Mouse (Mus musculus): ENCODE data around the gene Socs2. TPM values are rescaled to one million over a fixed set of nuclear protein-coding genes. Genes with fewer than 3 reads are reported as not detected.

Gene Socs2
- polyA plus RNA-seq, 1 experiment from 2014 or later = 130 TPM

DNA sequence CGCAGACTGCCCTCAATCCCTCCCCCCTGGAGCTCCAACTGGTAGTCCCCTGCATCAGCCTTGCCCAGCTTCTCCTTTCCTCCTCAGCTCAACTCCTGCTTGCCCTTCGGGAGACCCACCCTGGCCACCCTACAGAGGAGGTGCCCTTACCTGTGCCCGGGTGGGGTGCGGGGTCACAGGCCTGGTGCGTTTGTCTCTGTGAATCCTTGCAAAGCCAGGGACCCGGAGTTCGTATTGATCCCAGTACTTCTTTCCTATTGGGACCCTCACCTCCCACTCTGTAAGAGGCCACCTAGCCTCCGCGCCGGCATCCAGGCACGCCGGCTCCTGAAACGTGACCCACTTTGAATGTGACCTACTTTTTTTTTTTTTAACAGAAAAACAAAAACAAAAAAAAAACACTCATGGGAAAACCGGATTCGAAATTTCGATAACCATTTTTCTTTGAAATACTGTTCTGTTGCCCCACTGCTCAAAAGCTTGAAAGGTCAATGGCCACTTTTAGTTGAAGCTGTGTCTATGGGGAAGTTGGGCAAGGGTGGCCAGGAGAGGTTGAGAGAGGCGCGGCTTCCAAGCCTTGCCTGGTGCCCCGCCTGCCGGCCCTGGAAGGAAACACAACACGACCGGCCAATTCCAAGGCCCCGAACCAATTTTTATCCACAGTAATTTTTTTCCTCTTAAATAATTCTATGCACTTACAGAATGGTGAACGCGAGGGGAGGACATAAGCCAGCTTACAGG is 686 bp upstream of the Socs2 start:
- ATAC-seq (replicated peaks) = no peak; the same call in 1 of the 2 replicates

GRCm38 (mm10) chr10:95416361-95416684 is 657 bp downstream of the Socs2 start:
- H3K4me1 ChIP-seq = peaks cover 19% of the 10 kb centered on the region
- peak overlapping the region; percentile 79 for H3K4me2 ChIP-seq
- H3K9me3 ChIP-seq = no peaks in the 10 kb centered on the region
- peak; percentile 38; the same call in 1 of the 2 replicates for ATAC-seq (replicated peaks)
- peak overlapping the region; percentile 94 for H3K27ac ChIP-seq
- WGBS = 2% methylated on average over 28 of the region's 34 CpGs
- no peaks in the 10 kb centered on the region; the same call in 1 of the 2 replicates for H3K36me3 ChIP-seq (replicated peaks)
- H3K27me3 ChIP-seq (replicated peaks) = no peaks in the 10 kb centered on the region
- H3K9ac ChIP-seq = peak overlapping the region; percentile 94
- H3K4me3 ChIP-seq = peak overlapping the region; percentile 89

More for the DNA sequence above, 686 bp upstream of the Socs2 start:
- peak overlapping the region; percentile 79 for H3K4me2 ChIP-seq
- H3K27ac ChIP-seq = peak overlapping the region; percentile 94
- WGBS = under 1% methylated on average over 25 of the region's 25 CpGs
- peak overlapping the region; percentile 94 for H3K9ac ChIP-seq
- no peaks in the 10 kb centered on the region for H3K27me3 ChIP-seq (replicated peaks)
- peaks cover 19% of the 10 kb centered on the region for H3K4me1 ChIP-seq
- no peaks in the 10 kb centered on the region for H3K9me3 ChIP-seq
- peak overlapping the region; percentile 89 for H3K4me3 ChIP-seq
- H3K36me3 ChIP-seq (replicated peaks) = no peaks in the 10 kb centered on the region

DNA sequence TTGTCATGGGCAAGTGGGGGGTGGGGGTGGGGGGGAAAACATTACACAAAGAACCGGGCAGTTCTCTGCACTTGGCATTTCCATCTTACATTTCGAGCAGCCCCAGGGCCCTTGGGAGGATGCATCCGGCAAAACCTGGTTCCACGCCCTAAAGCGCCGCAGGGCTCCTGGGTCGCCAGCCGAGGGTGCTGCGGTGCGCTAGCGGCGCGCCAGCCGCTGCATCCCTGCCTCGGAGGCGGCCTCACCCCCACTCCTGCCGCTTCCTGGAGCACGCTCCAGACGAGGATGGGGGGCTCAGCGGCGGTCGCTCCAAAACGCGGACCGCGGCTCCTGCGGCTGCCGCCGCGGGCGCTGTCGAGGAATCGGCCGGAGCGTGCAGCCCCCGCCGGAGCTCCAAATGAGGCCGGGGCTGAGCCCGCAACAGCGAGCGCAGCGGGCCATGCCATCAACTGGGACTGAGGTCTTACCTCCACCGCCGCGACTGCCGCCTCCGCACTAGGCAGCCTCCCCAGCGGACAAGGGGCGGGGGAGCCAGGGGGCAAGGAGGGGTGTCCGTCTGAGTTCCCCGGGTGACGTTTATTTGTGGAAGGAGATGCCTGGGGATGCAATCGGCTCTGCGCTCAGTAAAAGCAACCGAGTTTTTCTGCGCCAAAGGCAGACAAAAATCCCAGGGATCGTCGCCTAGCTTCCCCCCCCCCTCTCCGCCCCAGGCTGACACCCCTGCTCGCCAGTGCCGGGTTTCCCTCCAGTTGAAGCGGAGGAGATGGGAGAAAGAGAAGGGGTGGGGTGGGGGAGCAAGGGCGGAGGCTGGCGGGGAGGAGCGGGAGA is 1.2 kb downstream of the Socs2 start:
- Histone ChIP-seq H3K27ac (peak overlapping the region; percentile 94), H3K9me3 (no peaks in the 10 kb centered on the region), H3K36me3 (replicated peaks) (no peaks in the 10 kb centered on the region; the same call in 1 of the 2 replicates), H3K4me3 (peak overlapping the region; percentile 89), H3K9ac (peak overlapping the region; percentile 94), H3K4me1 (peaks cover 19% of the 10 kb centered on the region), H3K27me3 (replicated peaks) (no peaks in the 10 kb centered on the region), H3K4me2 (peak overlapping the region; percentile 79)
- ATAC-seq (replicated peaks) = peak; percentile 21
- WGBS = under 1% methylated on average over 57 of the region's 65 CpGs

DNA sequence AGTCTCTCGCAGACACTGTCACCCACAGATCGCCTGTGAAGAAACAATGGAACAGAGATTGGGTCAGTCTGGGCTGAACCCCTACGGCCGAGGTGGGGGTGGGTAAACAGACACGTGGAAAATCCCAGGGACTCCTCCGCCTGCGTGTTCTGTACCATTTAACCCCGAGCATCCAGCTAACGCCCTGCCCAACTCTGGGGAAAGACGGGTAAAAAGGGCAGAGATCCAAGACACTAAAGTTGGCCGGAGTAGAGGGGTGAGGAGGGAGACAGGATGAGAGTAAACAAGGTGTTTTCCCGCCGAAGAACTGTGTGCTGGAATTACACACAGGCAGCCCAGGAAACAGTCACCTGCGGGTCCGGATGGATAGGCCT is 1.8 kb downstream of the Socs2 start:
- WGBS = under 1% methylated on average over 15 of the region's 15 CpGs
- ATAC-seq (replicated peaks) = peak; percentile 5; the same call in 1 of the 2 replicates
- peak overlapping the region; percentile 94 for H3K27ac ChIP-seq
- H3K4me3 ChIP-seq = peak overlapping the region; percentile 89
- no peaks in the 10 kb centered on the region for H3K27me3 ChIP-seq (replicated peaks)
- peak overlapping the region; percentile 79 for H3K4me2 ChIP-seq
- H3K36me3 ChIP-seq (replicated peaks) = no peaks in the 10 kb centered on the region; the same call in 1 of the 2 replicates
- H3K9ac ChIP-seq = peak overlapping the region; percentile 94
- peaks cover 22% of the 10 kb centered on the region for H3K4me1 ChIP-seq
- no peaks in the 10 kb centered on the region for H3K9me3 ChIP-seq

DNA sequence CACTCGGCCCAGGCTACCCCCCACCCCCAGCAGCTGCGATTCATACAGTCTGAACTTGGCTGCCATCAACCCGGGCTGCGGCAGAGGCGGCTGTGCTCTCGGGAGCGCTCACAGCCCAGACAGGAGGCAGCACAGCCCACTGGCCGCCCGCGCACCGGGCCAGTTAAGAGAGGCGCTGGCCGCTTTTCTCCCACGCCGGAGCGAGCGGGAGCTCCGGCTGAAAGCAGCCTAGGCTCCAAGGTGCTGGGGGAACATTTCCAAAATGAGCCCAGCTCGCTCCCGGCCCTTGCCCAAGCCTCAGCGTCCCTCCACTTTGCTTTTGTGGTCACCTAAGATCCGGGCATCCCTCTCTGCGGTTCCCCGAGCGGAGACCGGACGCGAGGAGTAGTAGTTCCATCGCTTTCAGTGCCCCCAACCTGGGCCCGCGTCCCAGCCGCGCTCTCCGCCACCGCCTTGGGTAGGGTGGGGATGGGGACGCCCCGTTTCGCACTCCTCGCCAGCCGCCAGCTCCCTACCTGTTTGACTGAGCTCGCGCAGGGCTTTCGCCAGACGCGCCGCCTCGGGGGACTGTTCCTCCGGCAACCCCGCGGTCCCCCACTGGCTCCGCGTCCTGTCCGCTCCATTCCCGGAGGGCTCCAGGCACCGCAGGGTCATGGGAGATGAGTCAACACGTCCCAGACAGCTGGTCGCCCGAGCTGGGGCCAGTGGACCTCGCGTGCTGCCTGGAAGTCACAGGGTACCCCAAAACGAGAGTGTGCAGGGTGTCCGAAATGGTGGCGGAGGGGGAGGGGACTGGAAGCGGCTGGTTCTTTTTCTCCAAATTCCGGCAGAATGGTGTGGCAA is 2.4 kb downstream of the Socs2 start:
- Histone ChIP-seq H3K9ac (peak overlapping the region; percentile 94), H3K4me1 (peaks cover 22% of the 10 kb centered on the region), H3K4me3 (peak overlapping the region; percentile 89), H3K27me3 (replicated peaks) (no peaks in the 10 kb centered on the region), H3K36me3 (replicated peaks) (no peaks in the 10 kb centered on the region; the same call in 1 of the 2 replicates), H3K27ac (peak overlapping the region; percentile 94), H3K4me2 (peak overlapping the region; percentile 79), H3K9me3 (no peaks in the 10 kb centered on the region)
- WGBS = under 1% methylated on average over 65 of the region's 65 CpGs
- ATAC-seq (replicated peaks) = 0 out of 2 replicates have a peak, but pooled peaks have one; percentile 10

DNA sequence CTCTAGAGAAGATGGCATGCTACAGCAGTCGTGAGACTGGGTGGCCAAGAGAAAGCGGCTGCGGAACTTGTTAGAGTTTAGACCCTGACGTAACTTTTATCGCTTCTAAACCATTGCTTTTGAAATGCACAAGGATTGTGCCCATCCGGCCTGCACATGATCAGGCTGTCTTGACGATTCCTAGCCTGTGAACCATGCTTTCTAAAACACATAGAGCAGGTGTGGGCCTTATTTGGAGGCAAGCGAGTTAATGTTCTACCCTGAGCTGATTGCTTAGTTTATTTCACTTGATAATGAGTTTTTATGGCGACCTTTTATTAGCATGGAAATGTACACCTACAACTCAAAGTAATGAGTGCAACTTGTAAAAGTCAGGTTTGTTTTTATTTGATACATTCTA is 5.8 kb downstream of the Socs2 start:
- no peak overlapping the region for H3K4me2 ChIP-seq
- WGBS = 91% methylated on average over 9 of the region's 9 CpGs
- no peak overlapping the region for H3K27ac ChIP-seq
- H3K9ac ChIP-seq = no peak overlapping the region
- H3K4me1 ChIP-seq = peaks cover 13% of the 10 kb centered on the region
- no peak for ATAC-seq (replicated peaks)
- no peaks in the 10 kb centered on the region for H3K27me3 ChIP-seq (replicated peaks)
- H3K36me3 ChIP-seq (replicated peaks) = no peaks in the 10 kb centered on the region; the same call in 1 of the 2 replicates
- H3K9me3 ChIP-seq = no peaks in the 10 kb centered on the region
- no peak overlapping the region for H3K4me3 ChIP-seq

GRCm38 (mm10) chr10:95410709-95411108 is 6.3 kb downstream of the Socs2 start:
- no peak overlapping the region for H3K27ac ChIP-seq
- no peak overlapping the region for H3K4me3 ChIP-seq
- H3K4me1 ChIP-seq = peaks cover 13% of the 10 kb centered on the region
- 91% methylated on average over 7 of the region's 7 CpGs for WGBS
- ATAC-seq (replicated peaks) = no peak
- H3K9ac ChIP-seq = no peak overlapping the region
- H3K4me2 ChIP-seq = no peak overlapping the region
- H3K36me3 ChIP-seq (replicated peaks) = no peaks in the 10 kb centered on the region; the same call in 1 of the 2 replicates
- H3K9me3 ChIP-seq = no peaks in the 10 kb centered on the region
- H3K27me3 ChIP-seq (replicated peaks) = no peaks in the 10 kb centered on the region

- WGBS = 95% methylated on average over 4 of the region's 4 CpGs
- no peaks in the 10 kb centered on the region; the same call in 1 of the 2 replicates for H3K36me3 ChIP-seq (replicated peaks)
- no peak overlapping the region for H3K27ac ChIP-seq
- H3K9ac ChIP-seq = no peak overlapping the region
- ATAC-seq (replicated peaks) = no peak
- no peaks in the 10 kb centered on the region for H3K9me3 ChIP-seq
- peaks cover 12% of the 10 kb centered on the region for H3K4me1 ChIP-seq
- no peak overlapping the region for H3K4me2 ChIP-seq
- no peaks in the 10 kb centered on the region for H3K27me3 ChIP-seq (replicated peaks)
- no peak overlapping the region for H3K4me3 ChIP-seq
These were observed 6.8 kb downstream of the Socs2 start for GRCm38 (mm10) chr10:95410209-95410608.

DNA sequence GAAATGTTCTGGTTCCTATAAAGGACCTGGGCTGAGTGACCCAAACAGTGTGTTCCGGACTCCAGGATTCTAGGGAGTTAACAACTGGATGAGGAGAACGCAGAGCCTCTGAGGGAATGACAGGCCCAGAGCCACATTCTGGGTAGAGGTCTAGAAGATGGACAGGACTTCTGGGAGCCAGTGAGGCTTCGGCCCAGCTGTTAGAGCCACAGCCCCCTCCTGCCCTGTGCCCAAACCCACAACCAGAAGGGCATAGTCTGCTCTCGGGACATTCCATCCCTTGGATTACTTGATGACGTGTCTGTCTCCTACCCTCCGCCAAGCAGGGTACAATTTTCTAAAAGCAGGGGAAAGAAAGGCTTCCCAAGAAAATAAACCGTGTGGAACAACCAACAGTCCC is 7.8 kb downstream of the Socs2 start:
- Histone ChIP-seq H3K27me3 (replicated peaks) (no peaks in the 10 kb centered on the region), H3K4me3 (no peak overlapping the region), H3K36me3 (replicated peaks) (no peaks in the 10 kb centered on the region; the same call in 1 of the 2 replicates), H3K4me2 (no peak overlapping the region), H3K9me3 (no peaks in the 10 kb centered on the region), H3K27ac (no peak overlapping the region), H3K4me1 (peaks cover 10% of the 10 kb centered on the region), H3K9ac (no peak overlapping the region)
- 90% methylated on average over 7 of the region's 7 CpGs for WGBS
- ATAC-seq (replicated peaks) = no peak

GRCm38 (mm10) chr10:95408487-95408886 is 8.5 kb downstream of the Socs2 start:
- H3K36me3 ChIP-seq (replicated peaks) = no peaks in the 10 kb centered on the region; the same call in 1 of the 2 replicates
- H3K9me3 ChIP-seq = no peaks in the 10 kb centered on the region
- ATAC-seq (replicated peaks) = no peak
- no peak overlapping the region for H3K27ac ChIP-seq
- WGBS = 87% methylated on average over 9 of the region's 9 CpGs
- H3K9ac ChIP-seq = no peak overlapping the region
- H3K4me1 ChIP-seq = peaks cover 4% of the 10 kb centered on the region; the same call in 1 of the 2 replicates
- H3K27me3 ChIP-seq (replicated peaks) = no peaks in the 10 kb centered on the region
- H3K4me2 ChIP-seq = no peak overlapping the region
- H3K4me3 ChIP-seq = no peak overlapping the region

DNA sequence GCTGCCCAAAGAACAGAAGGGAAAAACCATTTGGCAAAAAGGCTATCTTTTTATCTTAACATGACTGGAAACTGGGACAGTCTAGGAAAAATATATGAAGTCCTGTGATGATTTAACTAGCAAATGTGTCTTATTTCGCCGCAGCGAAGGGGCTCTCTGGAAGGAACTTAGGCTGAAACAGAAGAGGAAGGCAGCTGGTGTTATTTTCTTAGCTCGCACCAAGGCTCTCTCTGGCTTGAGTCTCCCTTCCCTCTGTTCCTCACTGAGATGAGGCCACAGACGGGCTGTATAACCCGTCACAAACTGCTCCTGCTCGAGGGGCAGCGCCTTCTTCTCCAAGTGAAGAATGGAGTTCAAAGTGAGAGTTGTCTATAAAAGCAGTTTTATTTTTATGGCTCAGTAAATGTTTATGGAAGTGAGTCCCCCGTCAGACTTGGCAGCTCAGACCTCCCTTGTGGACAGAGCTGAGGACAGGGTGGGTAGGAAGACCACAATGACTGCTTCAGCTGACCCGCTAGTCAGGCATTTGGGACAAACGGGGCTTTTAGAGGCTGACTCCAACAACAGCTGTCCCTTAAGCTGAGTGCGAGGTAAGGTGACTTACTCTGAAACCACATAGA is 9.3 kb downstream of the Socs2 start:
- no peak for ATAC-seq (replicated peaks)
- Histone ChIP-seq H3K4me1 (peaks cover 4% of the 10 kb centered on the region; the same call in 1 of the 2 replicates), H3K9me3 (no peaks in the 10 kb centered on the region), H3K9ac (no peak overlapping the region), H3K27me3 (replicated peaks) (no peaks in the 10 kb centered on the region), H3K4me3 (no peak overlapping the region), H3K27ac (no peak overlapping the region), H3K4me2 (no peak overlapping the region), H3K36me3 (replicated peaks) (no peaks in the 10 kb centered on the region; the same call in 1 of the 2 replicates)
- 80% methylated on average over 12 of the region's 12 CpGs for WGBS
